Mouse (Mus musculus) kidney, embryonic 16.5 days (tissue): ENCODE data around the gene Hist1h3i. TPM values are rescaled to one million over a fixed set of nuclear protein-coding genes. Genes with fewer than 3 reads are reported as not detected.
A peak's percentile ranks its signal among the peaks of the same experiment; 100 is the strongest.
"Not testable (repeated sequence)": the region's sequence is repeated elsewhere in the genome, so short reads cannot be mapped to it uniquely, and the experiment has no call there.

Source experiments
- ATAC-seq: fragments of 200-750 bp; cut with Nextera tagmentation; 2 replicates; pipeline ENCODE4 v1.8.0; 2017; ENCODE audit warnings: moderate TSS enrichment; ENCODE audit not compliant: low FRiP score, low TSS enrichment
- H3K27ac ChIP-seq: fragments of 300-500 bp; sonication (generic); 2 replicates; pipeline ENCODE4 v1.5.1; 2014; ENCODE audit warnings: low read length
- H3K27me3 ChIP-seq: fragments of 300-500 bp; sonication (generic); 2 replicates; pipeline ENCODE4 v1.6.1; 2014; ENCODE audit warnings: low read length, control low read depth, mixed read lengths; ENCODE audit not compliant: insufficient read depth
- H3K36me3 ChIP-seq: fragments of 300-500 bp; sonication (generic); 2 replicates; pipeline ENCODE4 v1.6.1; 2014; ENCODE audit warnings: low read length, control low read depth, mixed read lengths; ENCODE audit not compliant: insufficient read depth
- H3K4me1 ChIP-seq: fragments of 300-500 bp; sonication (generic); 2 replicates; pipeline ENCODE4 v1.6.1; 2014; ENCODE audit warnings: low read length, control low read depth, mixed read lengths; ENCODE audit not compliant: insufficient read depth
- H3K4me2 ChIP-seq: fragments of 300-500 bp; sonication (generic); replicated peaks from 2 replicates; pipeline ENCODE4 v1.6.1; 2014; ENCODE audit warnings: low read depth, low read length
- H3K4me3 ChIP-seq: fragments of 300-500 bp; sonication (generic); 2 replicates; pipeline ENCODE4 v1.5.1; 2014; ENCODE audit warnings: mild to moderate bottlenecking, low read length
- H3K9ac ChIP-seq: fragments of 300-500 bp; sonication (generic); replicated peaks from 2 replicates; pipeline ENCODE4 v1.6.1; 2014; ENCODE audit warnings: low read length
- H3K9me3 ChIP-seq: fragments of 300-500 bp; sonication (generic); 2 replicates; pipeline ENCODE4 v1.6.1; 2016; ENCODE audit warnings: low read length, control low read depth
- WGBS: fragments of 180-500 bp; shearing (Covaris S2); extraction: QIAGEN DNeasy Blood & Tissue Kit; methylation state at CpG from one replicate; pipeline ENCODE4 v1.1.7; 2014; 5-methylcytosine and 5-hydroxymethylcytosine counted together
- polyA plus RNA-seq: library from polyadenylated mRNA; unstranded; fragments of >200 nt; fragmentation: Nextera tagmentation; extraction: Ambion mirVana; gene quantifications from 2 replicates; pipeline ENCODE4 v1.2.1, GENCODE M21; 2015

Gene Hist1h3i
- 98.9 and 117 TPM in 2 replicates for polyA plus RNA-seq

GRCm38 (mm10) chr13:21783255-21783617, at the start of gene Hist1h3i:
Gene Hist1h3i (minus strand): TSS chr13:21783370.
- Histone ChIP-seq H3K36me3 (no peaks in the 10 kb centered on the region), H3K27ac (peak within 1 kb of the TSS; percentile 94), H3K9ac (peak within 1 kb of the TSS; percentile 77), H3K4me2 (peak within 1 kb of the TSS; percentile 63), H3K4me3 (peak within 1 kb of the TSS; percentile 50), H3K27me3 (no peaks in the 10 kb centered on the region), H3K9me3 (no peaks in the 10 kb centered on the region), H3K4me1 (peaks cover 45% of the 10 kb centered on the region)
- WGBS: 0% methylated on average over 13 of the region's 20 CpGs
- ATAC-seq: peak; percentile 66

- H3K27ac ChIP-seq, H3K36me3 ChIP-seq, H3K9me3 ChIP-seq, H3K4me1 ChIP-seq, H3K27me3 ChIP-seq, H3K9ac ChIP-seq: not testable (repeated sequence)
- WGBS: 0% methylated on average over 19 of the region's 58 CpGs
- Histone ChIP-seq H3K4me2 (peak within 1 kb of the TSS; percentile 27; the same call in 1 of the 2 replicates), H3K4me3 (0 out of 2 replicates have a peak within 1 kb of the TSS, but pooled peaks have one; percentile 16)
- peak; percentile 90 for ATAC-seq
Observed at GRCm38 (mm10) chr13:21831418-21832394, 48.5 kb upstream of the Hist1h3i start, which contains the start of gene Hist1h4n. Gene Hist1h4n (minus strand): TSS chr13:21832196.

GRCm38 (mm10) chr13:21830344-21830743, 47.2 kb upstream of the Hist1h3i start:
- 91% methylated on average over 10 of the region's 10 CpGs for WGBS
- Histone ChIP-seq H3K36me3 (no peaks in the 10 kb centered on the region), H3K27me3 (no peaks in the 10 kb centered on the region), H3K4me1 (no peaks in the 10 kb centered on the region), H3K27ac (0 out of 2 replicates have a peak overlapping the region, but pooled peaks have one; percentile 8), H3K4me3 (no peak overlapping the region), H3K4me2 (no peak overlapping the region), H3K9ac (no peak overlapping the region), H3K9me3 (no peaks in the 10 kb centered on the region)
- no peak for ATAC-seq

- Histone ChIP-seq H3K36me3 (no peaks in the 10 kb centered on the region), H3K4me3 (no peak overlapping the region), H3K9me3 (no peaks in the 10 kb centered on the region), H3K27me3 (no peaks in the 10 kb centered on the region), H3K4me2 (no peak overlapping the region), H3K9ac (no peak overlapping the region), H3K4me1 (no peaks in the 10 kb centered on the region), H3K27ac (no peak overlapping the region)
- ATAC-seq: no peak
- WGBS: 85% methylated on average over 3 of the region's 3 CpGs
Observed at GRCm38 (mm10) chr13:21828511-21828910, 45.3 kb upstream of the Hist1h3i start.

- not testable (repeated sequence) for H3K36me3 ChIP-seq, H3K27ac ChIP-seq, H3K27me3 ChIP-seq, ATAC-seq, H3K4me2 ChIP-seq, H3K9ac ChIP-seq, H3K4me1 ChIP-seq, H3K9me3 ChIP-seq, H3K4me3 ChIP-seq
- 73% methylated on average over 6 of the region's 16 CpGs for WGBS
Observed at GRCm38 (mm10) chr13:21820082-21820890, 37.1 kb upstream of the Hist1h3i start.

- ATAC-seq: peak; percentile 52; the same call in 1 of the 2 replicates
- peak overlapping the region; percentile 42 for H3K4me2 ChIP-seq
- 0% methylated on average over 12 of the region's 14 CpGs for WGBS
- not testable (repeated sequence) for H3K9me3 ChIP-seq, H3K27me3 ChIP-seq, H3K4me1 ChIP-seq, H3K9ac ChIP-seq, H3K36me3 ChIP-seq, H3K27ac ChIP-seq
- peak overlapping the region; percentile 20; the same call in 1 of the 2 replicates for H3K4me3 ChIP-seq
Observed at GRCm38 (mm10) chr13:21812092-21812491, 28.9 kb upstream of the Hist1h3i start.

GRCm38 (mm10) chr13:21811539-21811938, 28.4 kb upstream of the Hist1h3i start, which contains the start of gene Hist1h4m:
Gene Hist1h4m (plus strand): TSS chr13:21811746.
- no CpG with 5 or more reads among the region's 24 CpGs for WGBS
- peak; percentile 63; the same call in 1 of the 2 replicates for ATAC-seq
- not testable (repeated sequence) for H3K36me3 ChIP-seq, H3K9ac ChIP-seq, H3K9me3 ChIP-seq, H3K27me3 ChIP-seq, H3K27ac ChIP-seq, H3K4me1 ChIP-seq
- Histone ChIP-seq H3K4me3 (peak within 1 kb of the TSS; percentile 20; the same call in 1 of the 2 replicates), H3K4me2 (peak within 1 kb of the TSS; percentile 42)

GRCm38 (mm10) chr13:21811074-21811473, 27.9 kb upstream of the Hist1h3i start:
- not testable (repeated sequence) for H3K27me3 ChIP-seq, H3K4me3 ChIP-seq, H3K27ac ChIP-seq, H3K4me2 ChIP-seq, H3K9me3 ChIP-seq, H3K36me3 ChIP-seq, H3K9ac ChIP-seq, H3K4me1 ChIP-seq
- WGBS: no CpG with 5 or more reads among the region's 8 CpGs
- ATAC-seq: peak; percentile 50; the same call in 1 of the 2 replicates

GRCm38 (mm10) chr13:21810073-21810472, 26.9 kb upstream of the Hist1h3i start, which contains the start of the genes Hist1h2bq and Hist1h2ao:
Gene Hist1h2bq (minus strand): TSS chr13:21810197.
Gene Hist1h2ao (plus strand): TSS chr13:21810465.
- H3K4me3 ChIP-seq, H3K4me1 ChIP-seq, H3K9ac ChIP-seq, H3K4me2 ChIP-seq, H3K9me3 ChIP-seq, H3K27me3 ChIP-seq, H3K27ac ChIP-seq, H3K36me3 ChIP-seq: not testable (repeated sequence)
- ATAC-seq: peak; percentile 98
- WGBS: no CpG with 5 or more reads among the region's 23 CpGs
